Mouse (Mus musculus): Measurements from ENCODE around the gene Fbxw8. TPM values are rescaled to one million over a fixed set of nuclear protein-coding genes. Genes with fewer than 3 reads are reported as not detected.

Gene Fbxw8
- polyA plus RNA-seq, 2 experiments = 6.2 to 10.8 TPM

- Histone ChIP-seq H3K9me3 (ENCODE audit: control insufficient read depth, low read length) (no peaks in the 10 kb centered on the region), H3K36me3 (replicated peaks; ENCODE audit: control insufficient read depth, insufficient read depth, low read depth) (peaks cover 5% of the 10 kb centered on the region; the same call in 1 of the 2 replicates), H3K4me3 (ENCODE audit: insufficient read depth in 1 of 2, low read depth in 2 of 2, low read length in 2 of 2) (no peak overlapping the region), H3K4me1 (replicated peaks; ENCODE audit: control insufficient read depth in 2 of 2, insufficient read depth in 2 of 2, low read length in 1 of 2) (no peaks in the 10 kb centered on the region), H3K27ac (no peak overlapping the region), H3K9ac (replicated peaks) (no peak overlapping the region), H3K27me3 (ENCODE audit: control insufficient read depth, insufficient read depth, low read length) (no peaks in the 10 kb centered on the region), H3K4me2 (ENCODE audit: low read depth) (no peak overlapping the region)
- WGBS (ENCODE audit: insufficient replicate concordance) = 73% methylated on average over 8 of the region's 8 CpGs
- DNase-seq (ENCODE audit: low read depth in 3 of 3, low spot score in 3 of 3) (no peak), ATAC-seq (ENCODE audit: insufficient read depth) (no peak)
- TF ChIP-seq EP300 (IDR thresholded peaks at IDR 0.05; ENCODE audit: low read depth) (no peak), CTCF (IDR thresholded peaks at IDR 0.05; ENCODE audit: low read depth) (no peak)
Observed at GRCm38 (mm10) chr5:118139630-118140029, 15.6 kb downstream of the Fbxw8 start.

GRCm38 (mm10) chr5:118136391-118136790, 18.9 kb downstream of the Fbxw8 start:
- no peaks in the 10 kb centered on the region for H3K9me3 ChIP-seq (ENCODE audit: control insufficient read depth, low read length)
- WGBS (ENCODE audit: insufficient replicate concordance) = 72% methylated on average over 5 of the region's 5 CpGs
- ATAC-seq (ENCODE audit: insufficient read depth) = no peak
- no peak overlapping the region for H3K4me2 ChIP-seq (ENCODE audit: low read depth)
- no peaks in the 10 kb centered on the region for H3K27me3 ChIP-seq (ENCODE audit: control insufficient read depth, insufficient read depth, low read length)
- H3K36me3 ChIP-seq (replicated peaks; ENCODE audit: control insufficient read depth, insufficient read depth, low read depth) = no peaks in the 10 kb centered on the region
- no peak for DNase-seq (ENCODE audit: low read depth in 3 of 3, low spot score in 3 of 3)
- no peak overlapping the region for H3K9ac ChIP-seq (replicated peaks)
- no peak overlapping the region for H3K27ac ChIP-seq
- TF ChIP-seq CTCF (IDR thresholded peaks at IDR 0.05; ENCODE audit: low read depth) = no peak
- no peak for TF ChIP-seq EP300 (IDR thresholded peaks at IDR 0.05; ENCODE audit: low read depth)
- no peak overlapping the region for H3K4me3 ChIP-seq (ENCODE audit: insufficient read depth in 1 of 2, low read depth in 2 of 2, low read length in 2 of 2)
- H3K4me1 ChIP-seq (replicated peaks; ENCODE audit: control insufficient read depth in 2 of 2, insufficient read depth in 2 of 2, low read length in 1 of 2) = no peaks in the 10 kb centered on the region

- WGBS (ENCODE audit: insufficient replicate concordance) = 78% methylated on average over 9 of the region's 9 CpGs
- ATAC-seq (ENCODE audit: insufficient read depth) (no peak), DNase-seq (ENCODE audit: low read depth in 3 of 3, low spot score in 3 of 3) (no peak)
- Histone ChIP-seq H3K27me3 (ENCODE audit: control insufficient read depth, insufficient read depth, low read length) (no peaks in the 10 kb centered on the region), H3K9ac (replicated peaks) (no peak overlapping the region), H3K36me3 (replicated peaks; ENCODE audit: control insufficient read depth, insufficient read depth, low read depth) (no peaks in the 10 kb centered on the region; the same call in 1 of the 2 replicates), H3K4me1 (replicated peaks; ENCODE audit: control insufficient read depth in 2 of 2, insufficient read depth in 2 of 2, low read length in 1 of 2) (no peaks in the 10 kb centered on the region), H3K9me3 (ENCODE audit: control insufficient read depth, low read length) (no peaks in the 10 kb centered on the region), H3K4me2 (ENCODE audit: low read depth) (no peak overlapping the region), H3K4me3 (ENCODE audit: insufficient read depth in 1 of 2, low read depth in 2 of 2, low read length in 2 of 2) (no peak overlapping the region), H3K27ac (no peak overlapping the region)
- TF ChIP-seq CTCF (IDR thresholded peaks at IDR 0.05; ENCODE audit: low read depth) (no peak), EP300 (IDR thresholded peaks at IDR 0.05; ENCODE audit: low read depth) (no peak)
Observed at GRCm38 (mm10) chr5:118128651-118129050, 26.6 kb downstream of the Fbxw8 start.

GRCm38 (mm10) chr5:118128208-118128607, 27.1 kb downstream of the Fbxw8 start:
- no peaks in the 10 kb centered on the region for H3K27me3 ChIP-seq (ENCODE audit: control insufficient read depth, insufficient read depth, low read length)
- no peaks in the 10 kb centered on the region for H3K4me1 ChIP-seq (replicated peaks; ENCODE audit: control insufficient read depth in 2 of 2, insufficient read depth in 2 of 2, low read length in 1 of 2)
- H3K4me3 ChIP-seq (ENCODE audit: insufficient read depth in 1 of 2, low read depth in 2 of 2, low read length in 2 of 2) = no peak overlapping the region
- no peaks in the 10 kb centered on the region; the same call in 1 of the 2 replicates for H3K36me3 ChIP-seq (replicated peaks; ENCODE audit: control insufficient read depth, insufficient read depth, low read depth)
- no peak overlapping the region for H3K27ac ChIP-seq
- 72% methylated on average over 6 of the region's 6 CpGs for WGBS (ENCODE audit: insufficient replicate concordance)
- no peak overlapping the region for H3K9ac ChIP-seq (replicated peaks)
- no peaks in the 10 kb centered on the region for H3K9me3 ChIP-seq (ENCODE audit: control insufficient read depth, low read length)
- TF ChIP-seq EP300 (IDR thresholded peaks at IDR 0.05; ENCODE audit: low read depth) (no peak), CTCF (IDR thresholded peaks at IDR 0.05; ENCODE audit: low read depth) (no peak)
- H3K4me2 ChIP-seq (ENCODE audit: low read depth) = no peak overlapping the region
- no peak for ATAC-seq (ENCODE audit: insufficient read depth)
- DNase-seq (ENCODE audit: low read depth in 3 of 3, low spot score in 3 of 3) = no peak

DNA sequence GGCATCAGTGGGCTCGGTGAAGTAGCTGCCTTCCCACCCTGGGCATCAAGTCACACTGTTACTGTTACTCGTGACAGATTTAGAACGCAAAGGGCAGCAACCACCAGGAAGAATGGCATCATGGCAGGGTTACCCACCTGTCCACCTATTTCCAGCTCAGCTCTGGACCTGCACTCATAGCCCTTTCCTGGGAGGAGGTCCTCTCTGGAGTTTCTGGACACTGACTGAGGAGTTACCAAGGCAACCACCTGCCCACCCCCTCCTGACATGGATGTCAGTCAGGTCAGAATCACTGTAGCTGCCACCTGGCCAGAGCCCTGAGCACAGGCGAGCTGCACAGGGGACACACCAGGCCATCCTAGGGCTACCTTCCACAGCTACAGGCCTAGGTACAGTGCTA, 28.6 kb downstream of the Fbxw8 start:
- no peak for ATAC-seq (ENCODE audit: insufficient read depth)
- Histone ChIP-seq H3K9me3 (ENCODE audit: control insufficient read depth, low read length) (no peaks in the 10 kb centered on the region), H3K4me3 (ENCODE audit: insufficient read depth in 1 of 2, low read depth in 2 of 2, low read length in 2 of 2) (no peak overlapping the region), H3K27ac (no peak overlapping the region), H3K27me3 (ENCODE audit: control insufficient read depth, insufficient read depth, low read length) (no peaks in the 10 kb centered on the region), H3K9ac (replicated peaks) (no peak overlapping the region), H3K36me3 (replicated peaks; ENCODE audit: control insufficient read depth, insufficient read depth, low read depth) (no peaks in the 10 kb centered on the region; the same call in 1 of the 2 replicates), H3K4me2 (ENCODE audit: low read depth) (no peak overlapping the region), H3K4me1 (replicated peaks; ENCODE audit: control insufficient read depth in 2 of 2, insufficient read depth in 2 of 2, low read length in 1 of 2) (no peaks in the 10 kb centered on the region)
- no peak for TF ChIP-seq EP300 (IDR thresholded peaks at IDR 0.05; ENCODE audit: low read depth)
- TF ChIP-seq CTCF (IDR thresholded peaks at IDR 0.05; ENCODE audit: low read depth) = no peak
- DNase-seq (ENCODE audit: low read depth in 3 of 3, low spot score in 3 of 3) = no peak
- 76% methylated on average over 4 of the region's 4 CpGs for WGBS (ENCODE audit: insufficient replicate concordance)

Data from liver, embryonic 14.5 days (tissue).